Mouse (Mus musculus) E14TG2a.4 (cell line): ENCODE data around the gene Aida.
A peak's percentile ranks its signal among the peaks of the same experiment; 100 is the strongest.

ENCODE experiments used
- CTCF ChIP-seq: conservative IDR thresholded peaks from 2 replicates; pipeline ENCODE4 v1.5.1; 2014; ENCODE audit warnings: low read length
- NANOG ChIP-seq: IDR thresholded peaks from 2 replicates; pipeline ENCODE4 v1.6.1; 2014; ENCODE audit warnings: borderline replicate concordance, low read length, mixed read lengths
- POU5F1 ChIP-seq: IDR thresholded peaks from 2 replicates; pipeline ENCODE4 v1.6.1; 2014; ENCODE audit warnings: low read length, borderline replicate concordance

DNA sequence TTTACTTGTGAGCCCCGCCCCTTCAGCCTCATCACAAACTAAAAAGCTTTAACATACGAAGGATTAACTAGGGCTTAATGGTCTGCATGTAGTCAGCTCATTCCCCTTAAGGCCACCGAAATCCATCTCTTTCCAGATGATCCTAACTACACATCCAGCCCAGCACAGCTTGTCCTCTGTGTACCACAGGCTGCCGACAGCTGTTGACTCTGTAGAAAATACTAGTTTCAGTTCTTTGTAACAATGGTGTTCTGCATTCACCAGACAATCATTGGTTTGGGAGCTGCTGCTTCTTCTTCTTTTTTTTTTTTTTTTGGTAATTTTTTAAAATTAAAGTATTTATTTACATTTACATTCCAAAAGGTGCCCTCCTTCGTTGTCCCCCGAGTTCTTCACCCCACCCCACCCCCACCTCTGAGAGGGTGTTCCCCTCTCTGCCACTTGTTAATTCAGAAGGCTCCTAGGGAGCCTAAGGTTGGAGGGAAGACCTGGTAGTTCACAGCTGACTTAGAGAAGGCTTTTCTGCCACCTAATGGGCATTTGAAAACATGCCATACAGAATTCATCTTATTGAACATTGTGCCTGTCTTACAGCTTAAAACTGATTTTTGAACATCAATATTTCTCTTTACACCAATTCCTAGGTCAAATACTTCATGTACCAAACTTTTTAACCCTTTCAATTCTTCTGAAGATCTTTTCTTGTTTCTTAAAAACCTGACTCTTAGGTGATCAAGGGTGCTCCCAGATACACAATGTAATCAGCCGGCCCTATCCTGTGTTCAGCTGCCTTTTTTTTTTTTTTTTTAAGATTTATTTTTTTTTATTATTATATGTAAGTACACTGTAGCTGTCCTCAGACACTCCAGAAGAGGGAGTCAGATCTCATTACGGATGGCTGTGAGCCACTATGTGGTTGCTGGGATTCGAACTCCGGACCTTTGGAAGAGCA is 23.2 kb upstream of the Aida start:
- TF ChIP-seq CTCF (peak; percentile 20; the same call in 1 of the 2 replicates), NANOG (no peak), POU5F1 (no peak)
